Mouse (Mus musculus): Measurements from ENCODE around the gene Pnmal1. TPM values are rescaled to one million over a fixed set of nuclear protein-coding genes. Genes with fewer than 3 reads are reported as not detected.

Gene Pnmal1
- polyA plus RNA-seq, 1 experiment from 2014 or later = 37.0 TPM

GRCm38 (mm10) chr7:16918670-16919069 lies 40.8 kb upstream of the Pnmal1 start:
- peaks cover 64% of the 10 kb centered on the region for H3K36me3 ChIP-seq (ENCODE audit: poor library complexity, severe bottlenecking)
- no peak overlapping the region for H3K4me3 ChIP-seq
- no peak overlapping the region for H3K4me2 ChIP-seq
- H3K9me3 ChIP-seq (replicated peaks) = no peaks in the 10 kb centered on the region
- H3K9ac ChIP-seq = 0 out of 2 replicates have a peak overlapping the region, but pooled peaks have one; percentile 21
- no peak overlapping the region for H3K27ac ChIP-seq
- ATAC-seq = no peak
- H3K27me3 ChIP-seq = no peaks in the 10 kb centered on the region
- WGBS = 80% methylated on average over 3 of the region's 3 CpGs
- peaks cover 50% of the 10 kb centered on the region for H3K4me1 ChIP-seq

- no peaks in the 10 kb centered on the region for H3K27me3 ChIP-seq
- H3K4me3 ChIP-seq = 0 out of 2 replicates have a peak overlapping the region, but pooled peaks have one; percentile 3
Measured at GRCm38 (mm10) chr7:16919395-16920149, 39.9 kb upstream of the Pnmal1 start.

GRCm38 (mm10) chr7:16920150-16920579 lies 39.3 kb upstream of the Pnmal1 start:
- WGBS = 81% methylated on average over 7 of the region's 7 CpGs
- Histone ChIP-seq H3K36me3 (ENCODE audit: poor library complexity, severe bottlenecking) (peaks cover 51% of the 10 kb centered on the region), H3K9me3 (replicated peaks) (no peaks in the 10 kb centered on the region), H3K27me3 (no peaks in the 10 kb centered on the region), H3K4me3 (0 out of 2 replicates have a peak overlapping the region, but pooled peaks have one; percentile 3), H3K27ac (no peak overlapping the region; the same call in 1 of the 2 replicates), H3K4me2 (peak overlapping the region; percentile 42), H3K4me1 (peaks cover 52% of the 10 kb centered on the region), H3K9ac (peak overlapping the region; percentile 51; the same call in 1 of the 2 replicates)
- no peak for ATAC-seq

More at GRCm38 (mm10) chr7:16919395-16920149, 39.9 kb upstream of the Pnmal1 start:
- Histone ChIP-seq H3K9ac (peak overlapping the region; percentile 51; the same call in 1 of the 2 replicates), H3K9me3 (replicated peaks) (no peaks in the 10 kb centered on the region), H3K4me1 (peaks cover 50% of the 10 kb centered on the region), H3K27ac (no peak overlapping the region; the same call in 1 of the 2 replicates), H3K4me2 (peak overlapping the region; percentile 42), H3K36me3 (ENCODE audit: poor library complexity, severe bottlenecking) (peaks cover 57% of the 10 kb centered on the region)
- ATAC-seq = no peak
- WGBS = 87% methylated on average over 13 of the region's 13 CpGs

GRCm38 (mm10) chr7:16920818-16921791 lies 38.4 kb upstream of the Pnmal1 start:
- no peaks in the 10 kb centered on the region for H3K27me3 ChIP-seq
- 40% methylated on average over 21 of the region's 21 CpGs for WGBS
- H3K9ac ChIP-seq = peak overlapping the region; percentile 97
- peaks cover 52% of the 10 kb centered on the region for H3K4me1 ChIP-seq
- no peaks in the 10 kb centered on the region for H3K9me3 ChIP-seq (replicated peaks)
- no peak for ATAC-seq
- H3K36me3 ChIP-seq (ENCODE audit: poor library complexity, severe bottlenecking) = peaks cover 41% of the 10 kb centered on the region
- H3K27ac ChIP-seq = peak overlapping the region; percentile 96
- H3K4me3 ChIP-seq = peak overlapping the region; percentile 86
- peak overlapping the region; percentile 95 for H3K4me2 ChIP-seq

- H3K27ac ChIP-seq = peak overlapping the region; percentile 96
- no peak for ATAC-seq
- no peaks in the 10 kb centered on the region for H3K27me3 ChIP-seq
- WGBS = 32% methylated on average over 6 of the region's 6 CpGs
- H3K9me3 ChIP-seq (replicated peaks) = no peaks in the 10 kb centered on the region
- H3K36me3 ChIP-seq (ENCODE audit: poor library complexity, severe bottlenecking) = peaks cover 33% of the 10 kb centered on the region
- peak overlapping the region; percentile 97 for H3K9ac ChIP-seq
- H3K4me3 ChIP-seq = peak overlapping the region; percentile 86
- peak overlapping the region; percentile 95 for H3K4me2 ChIP-seq
- peaks cover 52% of the 10 kb centered on the region for H3K4me1 ChIP-seq
Measured at GRCm38 (mm10) chr7:16921881-16922335, 37.6 kb upstream of the Pnmal1 start.

GRCm38 (mm10) chr7:16922360-16922973 lies 37.0 kb upstream of the Pnmal1 start:
- 43% methylated on average over 10 of the region's 10 CpGs for WGBS
- H3K36me3 ChIP-seq (ENCODE audit: poor library complexity, severe bottlenecking) = peaks cover 28% of the 10 kb centered on the region
- peak overlapping the region; percentile 96 for H3K27ac ChIP-seq

GRCm38 (mm10) chr7:16923283-16924036 lies 36.0 kb upstream of the Pnmal1 start:
- under 1% methylated on average over 57 of the region's 57 CpGs for WGBS
- ATAC-seq = peak; percentile 6

More at GRCm38 (mm10) chr7:16922360-16922973, 37.0 kb upstream of the Pnmal1 start:
- Histone ChIP-seq H3K4me3 (peak overlapping the region; percentile 86), H3K27me3 (no peaks in the 10 kb centered on the region), H3K4me2 (peak overlapping the region; percentile 95), H3K9me3 (replicated peaks) (no peaks in the 10 kb centered on the region), H3K9ac (peak overlapping the region; percentile 97), H3K4me1 (peaks cover 52% of the 10 kb centered on the region)
- ATAC-seq = no peak

GRCm38 (mm10) chr7:16924037-16924834 lies 35.2 kb upstream of the Pnmal1 start, which contains the start of gene Calm3:
Gene Calm3, minus strand, starts transcription at chr7:16924114.
- peak; percentile 93 for ATAC-seq
- Histone ChIP-seq H3K4me2 (peak within 1 kb of the TSS; percentile 95), H3K9ac (peak within 1 kb of the TSS; percentile 97), H3K36me3 (ENCODE audit: poor library complexity, severe bottlenecking) (peaks cover 10% of the 10 kb centered on the region), H3K27ac (peak within 1 kb of the TSS; percentile 96), H3K27me3 (no peaks in the 10 kb centered on the region), H3K4me1 (peaks cover 41% of the 10 kb centered on the region), H3K4me3 (peak within 1 kb of the TSS; percentile 86), H3K9me3 (replicated peaks) (no peaks in the 10 kb centered on the region)
- 2% methylated on average over 64 of the region's 64 CpGs for WGBS

More at GRCm38 (mm10) chr7:16923283-16924036, 36.0 kb upstream of the Pnmal1 start:
- H3K27ac ChIP-seq = peak overlapping the region; percentile 96
- peak overlapping the region; percentile 86 for H3K4me3 ChIP-seq
- no peaks in the 10 kb centered on the region for H3K9me3 ChIP-seq (replicated peaks)
- H3K36me3 ChIP-seq (ENCODE audit: poor library complexity, severe bottlenecking) = peaks cover 18% of the 10 kb centered on the region
- H3K4me2 ChIP-seq = peak overlapping the region; percentile 95
- no peaks in the 10 kb centered on the region for H3K27me3 ChIP-seq
- H3K4me1 ChIP-seq = peaks cover 48% of the 10 kb centered on the region
- peak overlapping the region; percentile 97 for H3K9ac ChIP-seq

- no peak for ATAC-seq
- H3K4me1 ChIP-seq = peaks cover 24% of the 10 kb centered on the region
- WGBS = 38% methylated on average over 2 of the region's 2 CpGs
Measured at GRCm38 (mm10) chr7:16928341-16928740, 31.1 kb upstream of the Pnmal1 start.

GRCm38 (mm10) chr7:16930850-16931249 lies 28.6 kb upstream of the Pnmal1 start:
- H3K4me1 ChIP-seq = peaks cover 29% of the 10 kb centered on the region
- H3K4me3 ChIP-seq = no peak overlapping the region
- H3K36me3 ChIP-seq (ENCODE audit: poor library complexity, severe bottlenecking) = no peaks in the 10 kb centered on the region
- no peak overlapping the region for H3K9ac ChIP-seq
- H3K4me2 ChIP-seq = no peak overlapping the region
- no peaks in the 10 kb centered on the region for H3K27me3 ChIP-seq
- ATAC-seq = peak; percentile 5
- H3K9me3 ChIP-seq (replicated peaks) = no peaks in the 10 kb centered on the region
- no peak overlapping the region for H3K27ac ChIP-seq
- WGBS = 4% methylated on average over 1 of the region's 1 CpGs

More at GRCm38 (mm10) chr7:16928341-16928740, 31.1 kb upstream of the Pnmal1 start:
- Histone ChIP-seq H3K4me3 (no peak overlapping the region), H3K9ac (no peak overlapping the region), H3K36me3 (ENCODE audit: poor library complexity, severe bottlenecking) (no peaks in the 10 kb centered on the region), H3K27me3 (no peaks in the 10 kb centered on the region), H3K4me2 (no peak overlapping the region), H3K27ac (no peak overlapping the region), H3K9me3 (replicated peaks) (no peaks in the 10 kb centered on the region)
